Mouse (Mus musculus) forebrain, embryonic 16.5 days (tissue): ENCODE measurements at regions not wholly inside any gene's neighbourhood (a gene's known extent, or its start where the extent isn't known, plus 50 kb on each side); places are given as distances from the start of the nearest gene placed in this dataset.

Experiments used
- ATAC-seq: fragments of 200-750 bp; cut with Nextera tagmentation; 2 replicates; pipeline ENCODE4 v1.8.0; 2017; ENCODE audit warnings: mild to moderate bottlenecking, moderate library complexity
- H3K27ac ChIP-seq: fragments of 300-500 bp; sonication (generic); 2 replicates; pipeline ENCODE4 v1.5.1; 2014; ENCODE audit warnings: low read length, control low read depth
- H3K27me3 ChIP-seq: fragments of 300-500 bp; sonication (generic); replicated peaks from 2 replicates; pipeline ENCODE4 v1.6.1; 2014; ENCODE audit warnings: low read length; ENCODE audit not compliant: control insufficient read depth, insufficient read depth
- H3K36me3 ChIP-seq: fragments of 300-500 bp; sonication (generic); 2 replicates; pipeline ENCODE4 v1.6.1; 2014; ENCODE audit not compliant: control insufficient read depth, insufficient read depth
- H3K4me1 ChIP-seq: fragments of 300-500 bp; sonication (generic); replicated peaks from 2 replicates; pipeline ENCODE4 v1.6.1; 2014; ENCODE audit warnings: low read length; ENCODE audit not compliant: control insufficient read depth, insufficient read depth
- H3K4me2 ChIP-seq: fragments of 300-500 bp; sonication (generic); 2 replicates; pipeline ENCODE4 v1.6.1; 2014; ENCODE audit warnings: mild to moderate bottlenecking, low read length, control low read depth
- H3K4me3 ChIP-seq: fragments of 300-500 bp; sonication (generic); replicated peaks from 2 replicates; pipeline ENCODE4 v1.5.1; 2014; ENCODE audit warnings: mild to moderate bottlenecking, low read length, control low read depth
- H3K9ac ChIP-seq: fragments of 300-500 bp; sonication (generic); replicated peaks from 2 replicates; pipeline ENCODE4 v1.6.1; 2014; ENCODE audit warnings: low read depth, low read length, control low read depth
- H3K9me3 ChIP-seq: fragments of 300-500 bp; sonication (generic); 2 replicates; pipeline ENCODE4 v1.6.1; 2016; ENCODE audit warnings: low read length; ENCODE audit not compliant: control insufficient read depth
- WGBS: fragments of 180-500 bp; shearing (Covaris S2); extraction: QIAGEN DNeasy Blood & Tissue Kit; methylation state at CpG from one replicate; pipeline ENCODE4 v1.1.7; 2014; 5-methylcytosine and 5-hydroxymethylcytosine counted together

DNA sequence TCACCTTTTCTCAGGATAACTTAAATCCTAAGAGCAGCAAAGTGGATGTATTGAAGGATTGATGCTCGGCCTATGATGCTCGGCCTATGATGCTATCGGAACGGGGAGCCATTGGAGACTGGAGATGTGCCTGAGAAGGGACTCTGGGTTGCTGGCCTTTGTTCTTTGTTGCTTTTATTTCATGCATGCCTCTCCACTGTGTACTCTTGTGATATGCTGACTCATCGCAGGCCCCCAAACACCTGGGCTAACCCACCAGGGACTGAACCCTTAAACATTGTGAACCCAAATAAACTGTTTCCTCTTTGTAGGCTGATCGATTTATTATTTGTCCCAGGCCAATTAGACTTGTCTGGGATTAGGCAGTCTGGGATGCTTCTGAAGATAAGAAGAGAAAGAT, 61.9 kb downstream of the Pdcl3 start:
- Histone ChIP-seq H3K4me2 (no peak overlapping the region), H3K4me3 (no peak overlapping the region), H3K36me3 (no peaks in the 10 kb centered on the region), H3K27me3 (no peaks in the 10 kb centered on the region), H3K27ac (no peak overlapping the region), H3K9me3 (0 out of 2 replicates have a peak, but pooled peaks cover 3% of the 10 kb centered on the region), H3K4me1 (no peaks in the 10 kb centered on the region), H3K9ac (no peak overlapping the region)
- no peak for ATAC-seq
- 90% methylated on average over 6 of the region's 6 CpGs for WGBS

- no peak for ATAC-seq
- Histone ChIP-seq H3K9ac (no peak overlapping the region), H3K4me2 (no peak overlapping the region), H3K4me3 (no peak overlapping the region), H3K27ac (no peak overlapping the region), H3K9me3 (no peaks in the 10 kb centered on the region), H3K27me3 (no peaks in the 10 kb centered on the region), H3K36me3 (no peaks in the 10 kb centered on the region), H3K4me1 (no peaks in the 10 kb centered on the region)
- 75% methylated on average over 6 of the region's 6 CpGs for WGBS
Observed at GRCm38 (mm10) chr1:39057304-39057703, 71.9 kb downstream of the Pdcl3 start.

DNA sequence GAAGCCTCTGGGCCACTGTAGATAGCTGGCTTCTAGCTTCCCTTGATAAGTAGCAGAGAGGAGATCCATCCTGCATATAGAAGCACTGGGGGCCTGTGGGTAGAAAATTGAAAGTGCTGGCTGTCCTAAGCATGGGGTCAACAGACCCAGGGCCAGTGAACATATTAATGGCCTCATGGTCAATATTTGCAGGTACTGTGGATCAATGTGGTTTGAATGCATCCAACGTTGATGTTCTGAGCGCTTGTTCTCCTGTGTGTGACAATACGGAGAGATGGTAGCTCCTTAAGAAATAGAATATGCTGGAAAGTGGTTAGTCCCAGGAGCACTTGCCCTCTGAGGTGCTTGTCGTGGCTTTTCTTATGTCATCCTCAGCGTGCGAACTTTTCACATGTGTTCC, 77.1 kb downstream of the Pdcl3 start:
- Histone ChIP-seq H3K27ac (no peak overlapping the region), H3K4me2 (no peak overlapping the region), H3K27me3 (no peaks in the 10 kb centered on the region), H3K9ac (no peak overlapping the region), H3K36me3 (no peaks in the 10 kb centered on the region), H3K9me3 (no peaks in the 10 kb centered on the region), H3K4me1 (no peaks in the 10 kb centered on the region), H3K4me3 (no peak overlapping the region)
- no peak for ATAC-seq
- WGBS, result 92% methylated on average over 6 of the region's 6 CpGs

DNA sequence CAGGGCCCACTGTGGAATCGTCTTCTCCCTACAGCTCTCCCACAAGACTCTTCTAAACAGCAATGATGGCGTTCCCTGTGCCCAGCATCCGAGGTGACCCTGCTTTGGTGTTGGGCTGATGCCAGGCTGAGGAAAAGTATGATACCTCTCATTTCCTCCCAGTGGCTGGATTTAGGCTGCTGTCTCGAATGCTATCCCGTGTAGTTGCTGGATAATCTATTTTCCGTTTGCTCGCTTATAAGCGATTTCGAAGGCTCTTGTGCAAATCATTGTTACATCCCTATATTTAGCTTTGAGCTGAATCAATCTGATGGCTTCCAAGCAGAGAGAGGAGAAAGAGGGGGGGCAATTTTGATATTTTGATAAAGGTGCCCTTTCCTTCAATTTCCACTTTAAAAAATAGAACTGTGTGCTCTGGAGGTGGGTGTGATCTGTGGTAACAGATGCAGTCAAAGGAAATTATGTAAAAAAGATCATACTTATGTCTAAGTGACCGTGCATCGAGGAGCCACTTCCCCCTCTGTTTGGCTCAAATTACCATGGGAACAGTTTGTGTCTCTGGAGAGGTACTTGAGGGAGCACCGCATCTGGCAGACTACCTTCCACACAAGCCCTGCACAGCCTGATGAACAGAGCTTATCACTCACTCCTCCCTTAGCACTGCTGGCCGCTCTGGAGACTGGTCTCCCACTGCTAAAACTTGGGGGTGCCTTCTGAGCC, 78.4 kb downstream of the Pdcl3 start:
- Histone ChIP-seq H3K9me3 (no peaks in the 10 kb centered on the region), H3K4me1 (no peaks in the 10 kb centered on the region), H3K4me3 (no peak overlapping the region), H3K27ac (no peak overlapping the region), H3K36me3 (no peaks in the 10 kb centered on the region), H3K9ac (no peak overlapping the region), H3K27me3 (no peaks in the 10 kb centered on the region), H3K4me2 (no peak overlapping the region)
- no peak for ATAC-seq
- 76% methylated on average over 13 of the region's 13 CpGs for WGBS

DNA sequence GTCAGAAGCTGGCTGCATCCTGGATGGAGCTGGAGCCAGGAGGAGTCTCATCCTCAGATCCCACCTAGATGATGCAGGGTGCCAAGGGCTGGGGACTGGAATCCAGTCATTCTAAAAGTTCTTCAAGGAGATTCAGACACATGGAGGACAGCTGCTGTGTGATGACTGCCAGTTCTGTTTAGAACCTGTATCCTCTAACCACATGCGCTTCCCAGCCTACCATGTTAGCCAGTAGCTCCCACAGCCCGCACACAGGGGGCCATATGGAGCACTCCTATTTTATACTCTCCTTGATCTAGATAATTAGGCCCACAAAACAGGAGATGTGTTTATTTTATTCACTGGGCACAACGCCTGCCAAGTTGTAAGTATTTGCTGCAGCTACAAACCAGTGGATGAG, 79.4 kb downstream of the Pdcl3 start:
- H3K4me3 ChIP-seq, result no peak overlapping the region
- H3K9ac ChIP-seq, result no peak overlapping the region
- WGBS, result 88% methylated on average over 3 of the region's 3 CpGs
- no peak overlapping the region for H3K4me2 ChIP-seq
- H3K36me3 ChIP-seq, result no peaks in the 10 kb centered on the region
- no peaks in the 10 kb centered on the region for H3K27me3 ChIP-seq
- ATAC-seq, result no peak
- H3K4me1 ChIP-seq, result no peaks in the 10 kb centered on the region
- no peaks in the 10 kb centered on the region for H3K9me3 ChIP-seq
- H3K27ac ChIP-seq, result no peak overlapping the region

DNA sequence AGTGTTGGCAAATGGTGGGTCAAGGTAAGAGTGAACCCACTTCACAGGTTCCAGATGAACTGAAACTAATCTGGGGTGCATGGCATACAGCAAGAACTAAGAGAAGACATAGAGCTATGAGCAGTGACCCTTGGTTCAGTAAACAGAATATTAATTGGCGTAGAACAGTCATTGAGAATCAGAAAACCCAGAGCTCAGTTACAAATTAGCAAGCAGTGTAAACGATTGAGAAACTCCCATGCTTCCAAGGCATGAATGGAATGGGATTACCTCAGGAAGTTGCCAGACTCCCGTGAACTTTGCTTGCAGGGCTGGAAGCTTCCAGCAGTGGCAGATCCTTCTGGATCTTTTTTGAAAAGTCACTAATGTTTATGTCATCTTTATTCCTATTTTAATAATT, 82.5 kb downstream of the Pdcl3 start:
- 42% methylated on average over 3 of the region's 3 CpGs for WGBS
- no peak for ATAC-seq
- H3K9me3 ChIP-seq, result no peaks in the 10 kb centered on the region
- no peak overlapping the region for H3K27ac ChIP-seq
- no peak overlapping the region for H3K9ac ChIP-seq
- no peak overlapping the region for H3K4me2 ChIP-seq
- no peak overlapping the region for H3K4me3 ChIP-seq
- H3K36me3 ChIP-seq, result no peaks in the 10 kb centered on the region
- no peaks in the 10 kb centered on the region for H3K27me3 ChIP-seq
- no peaks in the 10 kb centered on the region for H3K4me1 ChIP-seq

- no peaks in the 10 kb centered on the region for H3K4me1 ChIP-seq
- no peaks in the 10 kb centered on the region for H3K9me3 ChIP-seq
- no peak overlapping the region for H3K9ac ChIP-seq
- no peaks in the 10 kb centered on the region for H3K36me3 ChIP-seq
- ATAC-seq, result no peak
- no peak overlapping the region for H3K27ac ChIP-seq
- H3K4me3 ChIP-seq, result no peak overlapping the region
- H3K27me3 ChIP-seq, result no peaks in the 10 kb centered on the region
- H3K4me2 ChIP-seq, result no peak overlapping the region
- 73% methylated on average over 11 of the region's 11 CpGs for WGBS
Observed at GRCm38 (mm10) chr1:39069086-39069655, 83.8 kb downstream of the Pdcl3 start.

DNA sequence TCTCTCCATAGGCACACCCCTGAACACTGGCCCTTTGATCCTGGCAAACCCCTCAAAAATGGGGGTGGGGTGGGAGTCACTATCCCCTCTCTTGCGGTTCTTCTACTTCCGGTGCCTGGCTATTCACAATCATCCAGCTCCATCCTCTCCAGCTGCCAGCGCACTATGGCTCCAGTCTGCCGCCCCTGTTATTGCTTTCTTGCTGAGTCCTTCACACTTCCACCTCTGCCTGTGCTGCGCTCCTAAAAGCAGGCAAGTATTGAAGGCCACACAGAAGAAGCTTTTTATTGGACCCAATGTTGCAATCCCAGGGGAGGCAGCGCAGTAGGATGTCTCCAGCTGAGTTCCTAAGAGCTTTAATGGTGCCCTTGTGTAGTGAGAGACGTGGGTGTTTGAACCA, 84.3 kb downstream of the Pdcl3 start:
- no peak for ATAC-seq
- H3K9ac ChIP-seq, result no peak overlapping the region
- 42% methylated on average over 7 of the region's 7 CpGs for WGBS
- H3K4me3 ChIP-seq, result no peak overlapping the region
- H3K27ac ChIP-seq, result no peak overlapping the region
- H3K27me3 ChIP-seq, result no peaks in the 10 kb centered on the region
- H3K4me1 ChIP-seq, result no peaks in the 10 kb centered on the region
- H3K4me2 ChIP-seq, result no peak overlapping the region
- no peaks in the 10 kb centered on the region for H3K9me3 ChIP-seq
- no peaks in the 10 kb centered on the region for H3K36me3 ChIP-seq

GRCm38 (mm10) chr1:39075966-39076365, 90.6 kb downstream of the Pdcl3 start:
- H3K4me2 ChIP-seq, result no peak overlapping the region
- peaks cover 2% of the 10 kb centered on the region; the same call in 1 of the 2 replicates for H3K9me3 ChIP-seq
- H3K4me1 ChIP-seq, result no peaks in the 10 kb centered on the region
- no peaks in the 10 kb centered on the region for H3K27me3 ChIP-seq
- no peak overlapping the region for H3K4me3 ChIP-seq
- no peaks in the 10 kb centered on the region for H3K36me3 ChIP-seq
- WGBS, result 90% methylated on average over 5 of the region's 5 CpGs
- H3K9ac ChIP-seq, result no peak overlapping the region
- ATAC-seq, result no peak
- H3K27ac ChIP-seq, result no peak overlapping the region
